Mouse (Mus musculus): ENCODE measurements at regions not wholly inside any gene's neighbourhood (a gene's known extent, or its start where the extent isn't known, plus 50 kb on each side); places are given as distances from the start of the nearest gene placed in this dataset.

DNA sequence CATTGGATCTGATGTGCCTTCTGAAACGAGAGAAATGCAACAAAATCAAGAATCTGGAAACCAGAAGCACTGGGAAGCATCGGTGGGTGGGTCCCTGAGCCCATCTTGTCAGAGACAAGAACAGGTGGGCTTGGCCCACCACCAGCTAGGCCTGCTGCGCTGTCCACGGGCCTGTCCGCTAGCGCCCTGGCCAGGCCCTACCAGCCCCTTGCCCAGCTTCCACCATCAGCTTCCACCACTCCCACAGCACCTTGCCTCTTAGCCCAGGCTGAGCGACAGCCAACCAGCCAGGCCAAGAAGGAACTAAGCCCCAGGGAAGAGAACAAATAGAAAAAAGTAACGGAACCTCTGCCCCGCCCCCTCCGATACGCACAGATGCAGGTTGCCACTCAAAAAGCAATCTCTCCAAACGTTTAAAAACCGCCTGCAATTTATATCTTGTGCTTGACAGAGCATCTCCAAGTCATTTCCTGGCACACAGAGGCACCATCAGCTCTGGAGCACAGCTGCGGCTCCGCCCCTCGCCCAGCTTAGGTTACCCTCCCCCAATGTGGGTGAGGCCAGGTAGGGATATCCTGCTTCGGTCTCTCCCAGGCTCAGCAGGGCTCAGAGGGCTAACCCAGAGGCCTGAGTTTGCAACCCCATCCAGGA, 95.1 kb upstream of the Csf3r start:
- no peak overlapping the region for H3K4me2 ChIP-seq (replicated peaks; ENCODE audit: low read depth)
- no peaks in the 10 kb centered on the region for H3K36me3 ChIP-seq (ENCODE audit: control insufficient read depth, insufficient read depth)
- no peak for ATAC-seq
- no peak overlapping the region for H3K9ac ChIP-seq (ENCODE audit: low read depth, low read length)
- H3K4me3 ChIP-seq (ENCODE audit: low read depth, low read length): no peak overlapping the region
- no peaks in the 10 kb centered on the region for H3K9me3 ChIP-seq (ENCODE audit: control insufficient read depth)
- no peaks in the 10 kb centered on the region for H3K27me3 ChIP-seq (replicated peaks; ENCODE audit: control insufficient read depth, insufficient read depth, low read length)
- WGBS: 62% methylated on average over 17 of the region's 17 CpGs
- no peak for TF ChIP-seq CTCF (IDR thresholded peaks at IDR 0.05; ENCODE audit: low read depth)
- H3K27ac ChIP-seq (ENCODE audit: low read depth, low read length): no peak overlapping the region
- H3K4me1 ChIP-seq (replicated peaks; ENCODE audit: control insufficient read depth, insufficient read depth, low read length): no peaks in the 10 kb centered on the region

DNA sequence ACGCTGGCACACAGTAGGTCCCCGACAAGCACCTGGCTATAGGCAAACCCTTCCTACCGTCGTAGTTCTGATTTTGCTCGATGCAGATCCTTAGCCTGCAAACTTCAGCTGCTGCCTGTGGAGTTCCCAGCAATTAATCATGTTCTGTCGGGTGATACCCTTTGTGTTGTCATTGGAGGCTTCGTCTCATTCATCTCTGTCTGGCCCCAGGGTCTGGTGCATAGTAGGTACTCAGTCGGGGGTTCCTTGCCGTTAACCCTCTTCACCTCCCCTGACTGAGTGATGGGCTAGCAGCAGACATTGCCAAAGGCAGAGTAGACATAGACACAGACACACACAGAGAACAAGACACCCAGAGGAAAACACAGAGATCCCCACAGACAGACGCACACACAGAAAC, 93.6 kb upstream of the Csf3r start:
- no peak for TF ChIP-seq CTCF (IDR thresholded peaks at IDR 0.05; ENCODE audit: low read depth)
- WGBS: 40% methylated on average over 10 of the region's 10 CpGs

DNA sequence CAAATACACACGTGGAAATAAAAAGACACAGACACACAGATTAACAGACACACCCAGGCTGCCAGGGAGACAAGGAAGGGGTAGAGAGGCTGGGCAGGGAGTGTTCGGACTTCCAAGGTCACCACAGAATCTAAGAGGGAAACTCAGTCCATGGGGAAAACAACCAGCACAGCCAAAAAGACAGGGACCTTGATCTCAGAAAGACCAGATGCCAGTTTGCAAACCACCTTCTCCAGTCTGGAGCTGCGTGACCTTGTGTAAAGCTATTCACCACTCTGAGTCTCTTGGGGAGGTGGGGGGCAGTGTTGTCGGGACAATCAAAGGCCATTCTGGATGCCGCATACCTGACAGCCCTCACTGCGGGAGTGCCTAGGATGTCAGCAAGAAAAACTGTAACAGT, 93.0 kb upstream of the Csf3r start:
- Histone ChIP-seq H3K9me3 (ENCODE audit: control insufficient read depth) (no peaks in the 10 kb centered on the region), H3K9ac (ENCODE audit: low read depth, low read length) (no peak overlapping the region), H3K4me1 (replicated peaks; ENCODE audit: control insufficient read depth, insufficient read depth, low read length) (no peaks in the 10 kb centered on the region), H3K36me3 (ENCODE audit: control insufficient read depth, insufficient read depth) (no peaks in the 10 kb centered on the region), H3K4me2 (replicated peaks; ENCODE audit: low read depth) (no peak overlapping the region), H3K4me3 (ENCODE audit: low read depth, low read length) (no peak overlapping the region), H3K27me3 (replicated peaks; ENCODE audit: control insufficient read depth, insufficient read depth, low read length) (no peaks in the 10 kb centered on the region), H3K27ac (ENCODE audit: low read depth, low read length) (no peak overlapping the region)
- no peak for TF ChIP-seq CTCF (IDR thresholded peaks at IDR 0.05; ENCODE audit: low read depth)
- WGBS: 28% methylated on average over 6 of the region's 6 CpGs
- no peak for ATAC-seq

More for the DNA sequence above, 93.6 kb upstream of the Csf3r start:
- Histone ChIP-seq H3K9me3 (ENCODE audit: control insufficient read depth) (no peaks in the 10 kb centered on the region), H3K4me3 (ENCODE audit: low read depth, low read length) (no peak overlapping the region), H3K4me2 (replicated peaks; ENCODE audit: low read depth) (no peak overlapping the region), H3K4me1 (replicated peaks; ENCODE audit: control insufficient read depth, insufficient read depth, low read length) (no peaks in the 10 kb centered on the region), H3K36me3 (ENCODE audit: control insufficient read depth, insufficient read depth) (no peaks in the 10 kb centered on the region), H3K27ac (ENCODE audit: low read depth, low read length) (no peak overlapping the region), H3K9ac (ENCODE audit: low read depth, low read length) (no peak overlapping the region), H3K27me3 (replicated peaks; ENCODE audit: control insufficient read depth, insufficient read depth, low read length) (no peaks in the 10 kb centered on the region)
- no peak for ATAC-seq

DNA sequence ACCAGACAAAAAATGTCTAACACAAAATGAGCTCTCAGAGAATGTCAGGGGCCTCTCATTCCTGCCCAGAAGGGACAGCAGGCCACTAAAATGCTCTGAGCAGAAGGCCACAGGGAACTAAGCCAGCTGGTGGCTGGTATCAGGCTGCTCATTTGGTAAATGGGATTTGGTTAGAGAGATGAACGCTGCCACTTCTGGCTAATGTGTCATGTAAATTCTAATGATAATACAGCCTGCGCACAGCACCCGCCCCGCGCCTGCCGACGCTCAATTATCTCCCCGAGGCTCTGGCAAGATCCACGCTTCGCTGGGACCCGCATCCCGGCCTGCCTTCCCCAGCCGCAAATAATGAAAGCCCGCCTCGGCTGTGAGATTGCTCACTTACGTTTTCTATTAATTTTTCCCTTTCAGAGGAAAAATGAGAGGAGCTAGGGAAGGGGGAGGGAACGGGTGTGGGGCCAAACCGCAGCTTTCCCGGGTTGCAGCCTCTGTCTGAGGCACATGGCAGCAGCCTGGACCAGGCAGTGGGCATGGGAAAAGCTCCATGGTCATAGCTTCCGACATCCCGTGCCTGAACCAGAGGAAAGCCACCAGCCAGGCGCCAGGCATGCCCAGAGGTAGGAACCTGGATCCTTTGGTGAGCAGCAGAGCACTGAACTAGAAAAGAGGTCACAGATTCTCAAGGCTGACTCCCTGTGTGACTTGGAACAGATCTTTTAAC, 92.2 kb upstream of the Csf3r start:
- no peaks in the 10 kb centered on the region for H3K27me3 ChIP-seq (replicated peaks; ENCODE audit: control insufficient read depth, insufficient read depth, low read length)
- H3K27ac ChIP-seq (ENCODE audit: low read depth, low read length): no peak overlapping the region
- H3K9ac ChIP-seq (ENCODE audit: low read depth, low read length): no peak overlapping the region
- ATAC-seq: no peak
- no peaks in the 10 kb centered on the region for H3K36me3 ChIP-seq (ENCODE audit: control insufficient read depth, insufficient read depth)
- H3K4me2 ChIP-seq (replicated peaks; ENCODE audit: low read depth): no peak overlapping the region
- WGBS: 80% methylated on average over 22 of the region's 22 CpGs
- H3K4me1 ChIP-seq (replicated peaks; ENCODE audit: control insufficient read depth, insufficient read depth, low read length): no peaks in the 10 kb centered on the region
- H3K4me3 ChIP-seq (ENCODE audit: low read depth, low read length): no peak overlapping the region
- H3K9me3 ChIP-seq (ENCODE audit: control insufficient read depth): no peaks in the 10 kb centered on the region
- TF ChIP-seq CTCF (IDR thresholded peaks at IDR 0.05; ENCODE audit: low read depth): no peak

DNA sequence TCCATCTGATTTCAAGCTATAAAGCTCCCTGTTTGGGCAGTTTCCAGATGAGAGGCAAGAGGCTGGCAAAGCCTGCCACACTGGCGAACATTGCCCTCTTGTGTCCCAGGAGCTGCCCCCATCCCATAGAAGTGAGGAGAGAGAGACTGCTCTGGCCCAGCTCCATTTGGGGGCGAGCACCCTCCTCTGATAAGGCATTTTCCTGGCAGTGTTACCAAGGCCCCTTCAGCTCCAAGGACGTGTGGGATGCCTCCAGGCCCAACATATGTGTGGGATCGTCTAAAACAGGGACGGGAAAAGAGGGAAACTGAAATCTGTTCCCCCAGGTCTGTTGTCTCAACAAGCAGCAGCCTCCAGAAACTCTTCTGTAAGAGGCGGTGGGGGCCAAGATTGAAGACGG, 88.0 kb upstream of the Csf3r start:
- no peak for TF ChIP-seq CTCF (IDR thresholded peaks at IDR 0.05; ENCODE audit: low read depth)
- WGBS: 72% methylated on average over 7 of the region's 7 CpGs
- no peaks in the 10 kb centered on the region for H3K36me3 ChIP-seq (ENCODE audit: control insufficient read depth, insufficient read depth)
- H3K4me1 ChIP-seq (replicated peaks; ENCODE audit: control insufficient read depth, insufficient read depth, low read length): no peaks in the 10 kb centered on the region
- no peak overlapping the region for H3K9ac ChIP-seq (ENCODE audit: low read depth, low read length)
- H3K27ac ChIP-seq (ENCODE audit: low read depth, low read length): no peak overlapping the region
- H3K27me3 ChIP-seq (replicated peaks; ENCODE audit: control insufficient read depth, insufficient read depth, low read length): no peaks in the 10 kb centered on the region
- no peaks in the 10 kb centered on the region for H3K9me3 ChIP-seq (ENCODE audit: control insufficient read depth)
- no peak overlapping the region for H3K4me3 ChIP-seq (ENCODE audit: low read depth, low read length)
- ATAC-seq: no peak
- no peak overlapping the region for H3K4me2 ChIP-seq (replicated peaks; ENCODE audit: low read depth)

DNA sequence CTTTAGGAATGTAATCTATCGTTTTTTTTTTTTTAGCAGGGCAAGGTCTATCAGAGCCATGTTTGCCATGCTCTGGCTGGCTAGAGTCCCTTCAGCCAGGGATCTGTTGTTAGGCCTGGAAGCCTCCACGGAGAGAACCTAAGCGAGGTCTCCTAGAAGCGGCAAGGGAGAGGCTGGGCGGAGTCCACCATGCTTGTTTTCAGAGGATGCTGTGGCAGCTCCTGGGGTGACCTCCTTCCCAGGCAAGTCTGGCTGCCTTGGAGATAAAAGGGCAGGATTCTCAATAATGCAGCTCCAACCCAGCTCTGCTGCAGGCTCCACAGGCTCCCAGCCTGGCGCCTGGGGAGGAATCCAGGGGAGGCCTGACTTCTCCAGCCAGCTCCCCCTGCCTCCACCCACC, 86.2 kb upstream of the Csf3r start:
- H3K4me1 ChIP-seq (replicated peaks; ENCODE audit: control insufficient read depth, insufficient read depth, low read length): no peaks in the 10 kb centered on the region
- no peaks in the 10 kb centered on the region for H3K9me3 ChIP-seq (ENCODE audit: control insufficient read depth)
- no peaks in the 10 kb centered on the region for H3K27me3 ChIP-seq (replicated peaks; ENCODE audit: control insufficient read depth, insufficient read depth, low read length)
- no peaks in the 10 kb centered on the region for H3K36me3 ChIP-seq (ENCODE audit: control insufficient read depth, insufficient read depth)
- no peak overlapping the region for H3K27ac ChIP-seq (ENCODE audit: low read depth, low read length)
- H3K4me2 ChIP-seq (replicated peaks; ENCODE audit: low read depth): no peak overlapping the region
- no peak for ATAC-seq
- no peak for TF ChIP-seq CTCF (IDR thresholded peaks at IDR 0.05; ENCODE audit: low read depth)
- WGBS: 50% methylated on average over 6 of the region's 6 CpGs
- no peak overlapping the region for H3K9ac ChIP-seq (ENCODE audit: low read depth, low read length)
- no peak overlapping the region for H3K4me3 ChIP-seq (ENCODE audit: low read depth, low read length)

Data from intestine, postnatal 0 days (tissue).